Mouse (Mus musculus): ENCODE results near the gene Pqbp1. TPM values are rescaled to one million over a fixed set of nuclear protein-coding genes. Genes with fewer than 3 reads are reported as not detected.
"Not testable (repeated sequence)": the region's sequence is repeated elsewhere in the genome, so short reads cannot be mapped to it uniquely, and the experiment has no call there.

Gene Pqbp1
- total RNA-seq (2017), result 190 and 213 TPM in 2 replicates

GRCm38 (mm10) chrX:7898880-7899874, at the start of gene Pqbp1, which contains the start of gene Timm17b:
Gene Pqbp1, minus strand, starts transcription at chrX:7899269.
Gene Timm17b, plus strand, starts transcription at chrX:7899357.
- peak; percentile 93 for ATAC-seq (ENCODE audit: extremely low read depth, insufficient number of reproducible peaks, low FRiP score, poor library complexity, severe bottlenecking)

GRCm38 (mm10) chrX:7947900-7948492, 48.9 kb upstream of the Pqbp1 start:
- peak; percentile 93 for ATAC-seq (ENCODE audit: extremely low read depth, insufficient number of reproducible peaks, low FRiP score, poor library complexity, severe bottlenecking)

GRCm38 (mm10) chrX:7947108-7947899, 48.2 kb upstream of the Pqbp1 start, which contains the start of gene Hdac6:
Gene Hdac6, minus strand, starts transcription at chrX:7947889.
- ATAC-seq (ENCODE audit: extremely low read depth, insufficient number of reproducible peaks, low FRiP score, poor library complexity, severe bottlenecking), result no peak

GRCm38 (mm10) chrX:7945618-7946017, 46.5 kb upstream of the Pqbp1 start:
- no peak for ATAC-seq (ENCODE audit: extremely low read depth, insufficient number of reproducible peaks, low FRiP score, poor library complexity, severe bottlenecking)

- ATAC-seq (ENCODE audit: extremely low read depth, insufficient number of reproducible peaks, low FRiP score, poor library complexity, severe bottlenecking), result no peak
These were observed 38.6 kb upstream of the Pqbp1 start for GRCm38 (mm10) chrX:7937667-7938066.

GRCm38 (mm10) chrX:7936874-7937273, 37.8 kb upstream of the Pqbp1 start:
- no peak for ATAC-seq (ENCODE audit: extremely low read depth, insufficient number of reproducible peaks, low FRiP score, poor library complexity, severe bottlenecking)

- ATAC-seq (ENCODE audit: extremely low read depth, insufficient number of reproducible peaks, low FRiP score, poor library complexity, severe bottlenecking), result no peak
These were observed 29.3 kb upstream of the Pqbp1 start, which contains the start of gene Eras for GRCm38 (mm10) chrX:7928270-7928790. Gene Eras, minus strand, starts transcription at chrX:7928607.

- ATAC-seq (ENCODE audit: extremely low read depth, insufficient number of reproducible peaks, low FRiP score, poor library complexity, severe bottlenecking), result no peak
These were observed 28.0 kb upstream of the Pqbp1 start for GRCm38 (mm10) chrX:7927116-7927515.

- no peak for ATAC-seq (ENCODE audit: extremely low read depth, insufficient number of reproducible peaks, low FRiP score, poor library complexity, severe bottlenecking)
These were observed 27.2 kb upstream of the Pqbp1 start for GRCm38 (mm10) chrX:7926266-7926665.

- no peak for ATAC-seq (ENCODE audit: extremely low read depth, insufficient number of reproducible peaks, low FRiP score, poor library complexity, severe bottlenecking)
These were observed 23.0 kb upstream of the Pqbp1 start for GRCm38 (mm10) chrX:7922032-7922431.

GRCm38 (mm10) chrX:7919601-7920383, 20.7 kb upstream of the Pqbp1 start, which contains the start of gene Pcsk1n:
Gene Pcsk1n, plus strand, starts transcription at chrX:7919822.
- ATAC-seq (ENCODE audit: extremely low read depth, insufficient number of reproducible peaks, low FRiP score, poor library complexity, severe bottlenecking), result no peak

GRCm38 (mm10) chrX:7917960-7918359, 18.9 kb upstream of the Pqbp1 start:
- ATAC-seq (ENCODE audit: extremely low read depth, insufficient number of reproducible peaks, low FRiP score, poor library complexity, severe bottlenecking), result not testable (repeated sequence)

GRCm38 (mm10) chrX:7915669-7916068, 16.6 kb upstream of the Pqbp1 start:
- peak; percentile 51; the same call in 1 of the 2 replicates for ATAC-seq (ENCODE audit: extremely low read depth, insufficient number of reproducible peaks, low FRiP score, poor library complexity, severe bottlenecking)

GRCm38 (mm10) chrX:7910473-7910872, 11.4 kb upstream of the Pqbp1 start:
- ATAC-seq (ENCODE audit: extremely low read depth, insufficient number of reproducible peaks, low FRiP score, poor library complexity, severe bottlenecking), result no peak

- not testable (repeated sequence) for ATAC-seq (ENCODE audit: extremely low read depth, insufficient number of reproducible peaks, low FRiP score, poor library complexity, severe bottlenecking)
These were observed 10.2 kb upstream of the Pqbp1 start, which contains the start of gene Gm10490 for GRCm38 (mm10) chrX:7909242-7909641. Gene Gm10490, plus strand, starts transcription at chrX:7909542.

- ATAC-seq (ENCODE audit: extremely low read depth, insufficient number of reproducible peaks, low FRiP score, poor library complexity, severe bottlenecking), result no peak
These were observed 8.7 kb upstream of the Pqbp1 start, which contains the start of gene Gm10491 for GRCm38 (mm10) chrX:7907735-7908134. Gene Gm10491, minus strand, starts transcription at chrX:7907835.

- ATAC-seq (ENCODE audit: extremely low read depth, insufficient number of reproducible peaks, low FRiP score, poor library complexity, severe bottlenecking), result no peak
These were observed 5.4 kb upstream of the Pqbp1 start for GRCm38 (mm10) chrX:7904441-7904840.

GRCm38 (mm10) chrX:7898211-7898610, 858 bp downstream of the Pqbp1 start:
- ATAC-seq (ENCODE audit: extremely low read depth, insufficient number of reproducible peaks, low FRiP score, poor library complexity, severe bottlenecking), result peak; percentile 28; the same call in 1 of the 2 replicates
